Mouse (Mus musculus) heart, adult 9 months (tissue): ENCODE measurements around the gene Sh2d3c.

Experiments
- DNase-seq, 2 experiments: peaks; one replicate each; pipeline ENCODE4 v3.0.0; 2022; ENCODE audit warnings: low spot score in 2 of 2

Gene Sh2d3c

DNA sequence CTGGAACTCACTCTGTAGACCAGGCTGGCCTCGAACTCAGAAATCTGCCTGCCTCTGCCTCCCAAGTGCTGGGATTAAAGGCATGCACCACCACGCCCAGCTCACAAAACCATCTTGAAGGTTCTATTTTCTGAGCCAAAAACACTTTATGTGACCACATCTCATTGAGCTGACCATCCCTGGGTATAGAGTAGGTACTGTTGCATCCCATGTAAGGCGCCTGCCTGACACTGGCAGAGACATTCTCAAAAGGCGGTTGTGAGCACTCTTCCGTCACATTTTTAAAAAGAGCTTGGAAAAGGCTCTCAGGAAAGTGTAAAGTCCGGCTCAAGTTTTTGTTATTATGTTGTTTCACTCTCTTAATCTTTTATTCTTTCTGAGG is 35.8 kb downstream of the Sh2d3c start:
- no peak for DNase-seq

DNA sequence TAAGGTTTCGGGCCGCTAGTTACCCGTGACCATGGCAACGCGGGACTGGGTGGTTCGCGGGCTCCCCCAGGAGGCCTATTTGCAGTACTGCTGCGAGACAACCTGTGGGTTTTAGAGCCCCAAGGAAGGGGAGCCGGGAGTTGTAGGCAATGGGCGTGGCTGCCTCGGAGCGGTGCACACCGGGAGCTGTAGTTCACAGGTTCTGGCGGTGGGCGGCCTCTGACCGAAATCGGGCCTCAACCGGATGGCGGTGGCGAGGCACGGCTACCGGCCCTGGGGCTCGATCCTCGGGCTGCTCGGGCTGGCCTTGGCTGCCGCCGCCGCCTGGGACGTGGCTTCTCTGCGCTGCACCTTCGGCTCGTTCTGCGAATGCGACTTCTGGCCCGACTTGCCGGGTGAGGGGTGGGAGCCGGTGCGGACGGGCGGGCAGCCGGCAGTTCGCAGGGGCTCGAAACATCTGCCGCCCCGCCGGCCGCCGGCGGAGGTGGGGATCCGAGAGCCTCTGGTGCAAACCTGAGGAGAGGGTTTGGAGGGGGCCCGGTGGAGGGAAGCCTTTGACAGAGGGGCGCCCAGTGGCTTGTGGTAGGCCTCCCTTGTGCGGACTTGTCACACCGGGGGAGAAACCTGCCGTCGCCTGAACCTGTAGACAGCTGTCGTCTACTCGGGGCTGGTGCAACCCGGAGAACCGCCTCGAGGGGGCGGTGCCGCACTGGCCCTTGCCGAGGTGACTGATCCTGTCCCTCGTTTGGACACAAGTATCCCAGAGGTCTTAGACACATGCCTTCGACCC is 36.4 kb downstream of the Sh2d3c start, which contains the start of gene Tor2a:
Gene Tor2a, plus strand, starts transcription at position 179 of the 790 bp plus-strand sequence.
- DNase-seq, result peak; percentile 98

DNA sequence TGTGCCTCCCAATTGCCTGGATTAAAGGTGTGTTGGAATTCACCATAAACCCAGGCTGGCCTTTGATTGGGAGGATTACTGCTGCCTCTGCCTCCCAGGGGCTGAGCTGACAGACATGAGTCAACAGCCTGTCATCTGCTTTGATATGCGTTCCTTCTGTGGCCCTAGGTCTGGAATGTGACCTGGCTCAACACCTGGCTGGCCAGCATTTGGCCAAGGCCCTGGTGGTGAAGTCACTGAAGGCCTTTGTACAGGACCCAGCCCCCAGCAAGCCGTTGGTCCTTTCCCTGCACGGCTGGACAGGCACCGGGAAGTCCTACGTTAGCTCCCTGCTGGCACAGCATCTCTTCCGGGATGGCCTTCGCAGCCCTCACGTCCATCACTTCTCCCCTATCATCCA is 37.6 kb downstream of the Sh2d3c start:
- DNase-seq, result no peak

DNA sequence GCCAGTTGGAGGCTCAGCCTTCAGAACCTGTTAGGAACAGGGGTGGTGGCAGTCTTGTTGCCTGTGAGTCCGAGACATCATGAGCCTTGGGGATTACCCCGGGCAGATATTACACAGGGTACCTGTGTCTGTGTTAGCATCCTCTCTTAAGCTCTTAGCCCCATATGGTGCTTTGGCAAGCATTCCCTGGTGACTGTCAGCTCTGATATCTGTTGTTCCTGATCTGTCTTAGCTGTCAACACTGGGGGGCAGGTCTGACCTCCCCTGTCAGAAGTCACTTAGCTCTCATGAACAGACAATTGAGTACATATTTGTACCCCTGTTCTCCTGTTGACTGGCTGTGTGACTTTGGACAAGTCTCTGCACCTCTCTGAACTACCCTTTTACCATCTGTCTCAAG is 38.1 kb downstream of the Sh2d3c start:
- DNase-seq, result no peak

DNA sequence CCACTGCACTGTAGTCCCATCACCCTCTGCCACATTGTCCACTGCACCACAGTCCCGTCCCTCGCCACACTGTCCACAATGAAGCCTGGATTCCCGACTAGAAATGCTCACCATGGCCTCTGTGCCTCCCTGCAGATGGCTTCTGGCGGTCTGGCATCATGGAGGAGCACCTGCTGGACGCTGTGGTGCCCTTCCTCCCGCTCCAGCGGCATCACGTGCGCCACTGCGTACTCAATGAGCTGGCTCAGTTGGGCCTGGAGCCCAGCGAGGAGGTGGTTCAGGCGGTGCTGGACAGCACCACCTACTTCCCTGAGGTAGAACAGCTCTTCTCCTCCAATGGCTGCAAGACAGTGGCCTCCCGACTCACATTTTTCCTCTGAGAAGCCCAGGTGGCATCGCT is 40.5 kb downstream of the Sh2d3c start:
- no peak for DNase-seq

DNA sequence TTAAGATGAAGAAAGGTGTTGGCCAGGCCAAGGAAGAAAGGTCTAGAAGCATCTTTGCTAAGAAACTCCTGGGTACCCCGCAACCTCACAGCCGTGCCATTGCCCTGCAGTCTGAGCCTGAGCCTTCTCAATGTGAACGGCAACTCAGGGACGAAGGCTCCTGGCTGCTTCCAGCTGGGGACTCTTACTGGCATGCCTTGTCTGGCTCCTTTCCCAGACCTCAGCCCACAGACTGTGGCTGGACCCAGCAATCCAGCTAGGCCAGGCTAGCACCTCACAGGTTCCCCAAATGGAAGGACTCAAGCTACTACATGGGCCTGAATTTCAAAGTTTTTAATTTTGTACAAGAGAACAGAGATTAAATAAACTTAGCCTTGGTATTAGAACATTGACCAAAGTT is 41.0 kb downstream of the Sh2d3c start:
- DNase-seq, result no peak

DNA sequence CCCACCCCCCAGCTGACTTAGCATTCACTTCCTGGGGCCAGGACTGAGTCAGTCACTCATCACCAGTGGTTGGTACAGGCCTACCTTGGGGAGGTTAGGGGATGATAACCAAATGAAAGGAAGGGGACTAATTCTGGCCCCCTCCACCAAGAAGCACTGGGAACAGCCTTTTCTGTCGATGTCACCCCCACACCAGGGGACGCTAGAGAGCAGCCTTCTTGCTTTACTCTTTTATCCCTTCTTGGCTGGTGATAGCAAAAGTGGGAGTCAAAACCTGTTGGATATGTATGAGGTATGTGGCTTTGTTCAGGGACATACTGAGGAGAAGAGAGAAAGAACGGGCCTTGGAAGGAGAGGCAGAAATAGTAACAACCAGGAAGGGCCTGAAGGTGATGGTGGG is 42.5 kb downstream of the Sh2d3c start:
- DNase-seq, result no peak

DNA sequence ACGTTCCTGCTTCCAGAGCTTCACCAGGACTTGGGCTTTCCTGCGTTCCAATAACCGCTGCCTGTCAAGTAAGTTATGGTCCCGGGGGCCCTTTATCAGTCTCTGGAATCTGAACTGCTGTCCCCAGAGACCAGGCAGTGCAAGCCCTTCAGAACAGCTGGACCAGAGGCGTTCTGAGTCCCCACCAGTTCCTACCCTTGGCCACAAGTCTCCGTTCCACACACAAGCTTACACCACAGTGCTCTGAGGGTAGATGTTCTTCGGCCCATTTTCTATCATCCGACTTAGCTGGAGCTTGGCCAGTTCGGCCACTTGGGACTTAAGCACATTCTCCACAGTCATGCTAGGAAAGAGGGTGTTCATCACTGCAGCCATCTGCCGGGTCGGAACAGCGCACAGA is 46.4 kb downstream of the Sh2d3c start:
- DNase-seq, result no peak

DNA sequence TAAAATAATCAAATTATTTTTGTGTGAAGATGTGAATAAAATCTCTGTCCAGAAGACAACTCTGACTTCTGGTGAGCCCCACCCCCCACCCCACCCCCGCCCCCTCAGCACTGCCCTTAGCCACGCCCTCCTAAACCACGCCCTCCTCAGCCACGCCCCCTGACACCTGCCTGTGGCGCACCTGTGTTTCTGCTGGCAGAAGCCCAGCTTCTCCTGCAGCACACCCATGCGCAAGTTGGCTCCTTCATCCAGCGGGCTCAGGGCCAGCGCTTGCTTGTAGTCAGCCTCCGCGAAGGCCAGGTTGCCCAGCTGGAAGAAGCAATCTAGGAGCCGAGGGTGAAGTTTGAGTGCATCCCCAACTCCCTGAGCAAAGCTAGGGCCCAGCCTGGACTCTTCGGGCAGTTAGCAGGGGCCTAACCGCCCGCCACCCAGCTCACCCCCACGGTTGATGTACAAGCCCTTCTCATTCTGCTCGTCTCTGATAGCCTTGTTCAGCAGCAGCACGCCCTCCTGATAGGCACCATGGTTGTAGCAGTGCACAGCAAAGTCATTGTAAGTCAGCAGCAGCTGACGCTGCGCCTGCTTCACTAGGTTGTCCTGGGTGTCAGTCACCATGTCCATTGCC is 47.9 kb downstream of the Sh2d3c start:
- DNase-seq, result no peak

DNA sequence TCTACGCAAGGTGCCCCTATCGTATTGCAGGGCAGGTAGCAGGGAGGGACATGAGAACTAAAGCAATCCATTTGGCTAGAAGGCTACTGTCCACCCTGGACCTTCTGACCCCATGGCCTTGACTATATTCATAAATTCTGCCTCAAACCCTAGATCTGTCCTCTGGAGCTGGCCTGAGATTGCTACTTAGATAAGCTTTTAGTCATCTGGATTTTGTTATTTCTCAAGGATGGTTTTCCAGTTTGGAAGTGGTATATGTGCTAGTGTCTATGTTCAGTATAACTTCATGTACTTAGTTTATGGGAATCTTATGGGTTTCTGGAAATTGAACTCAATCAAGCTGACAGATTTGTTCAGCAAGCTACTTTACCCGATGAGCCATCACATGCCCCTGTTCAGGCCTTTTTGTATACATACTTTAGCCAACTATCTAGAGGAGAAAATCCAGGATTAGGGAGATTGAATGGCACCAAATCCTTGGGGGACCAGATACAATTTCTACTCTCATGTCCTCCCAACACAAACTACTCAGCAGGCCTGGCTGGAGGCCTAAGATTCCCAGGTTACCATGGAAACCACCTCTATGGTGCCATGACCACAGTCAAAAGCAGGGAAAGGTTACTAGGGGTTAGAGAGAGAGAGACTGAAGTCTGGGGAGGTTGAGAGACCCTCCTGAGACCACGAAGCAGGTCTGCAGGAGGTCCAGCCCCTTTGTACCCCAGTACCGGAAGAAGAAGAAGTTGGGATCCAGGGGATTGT is 48.7 kb downstream of the Sh2d3c start:
- no peak for DNase-seq

DNA sequence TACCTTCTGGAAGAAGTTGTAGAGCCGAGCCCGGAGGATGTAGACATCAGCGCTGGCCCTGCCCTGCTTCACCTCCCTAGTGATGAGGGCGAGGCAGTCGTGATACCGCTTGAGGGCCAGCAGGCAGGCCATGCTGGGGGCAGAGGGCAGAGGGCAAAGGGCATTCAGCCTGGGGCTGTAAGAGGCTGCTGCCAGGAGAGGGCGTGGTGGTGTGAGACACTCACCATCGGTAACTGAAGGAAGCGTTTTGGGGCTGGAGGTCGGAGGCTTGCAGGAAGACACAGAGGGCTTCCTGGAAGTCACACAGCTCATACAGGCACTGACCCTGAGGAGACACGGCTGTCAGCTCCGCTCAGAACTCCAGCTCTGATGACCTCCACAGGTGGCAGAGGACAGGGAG is 51.0 kb downstream of the Sh2d3c start:
- no peak for DNase-seq

DNA sequence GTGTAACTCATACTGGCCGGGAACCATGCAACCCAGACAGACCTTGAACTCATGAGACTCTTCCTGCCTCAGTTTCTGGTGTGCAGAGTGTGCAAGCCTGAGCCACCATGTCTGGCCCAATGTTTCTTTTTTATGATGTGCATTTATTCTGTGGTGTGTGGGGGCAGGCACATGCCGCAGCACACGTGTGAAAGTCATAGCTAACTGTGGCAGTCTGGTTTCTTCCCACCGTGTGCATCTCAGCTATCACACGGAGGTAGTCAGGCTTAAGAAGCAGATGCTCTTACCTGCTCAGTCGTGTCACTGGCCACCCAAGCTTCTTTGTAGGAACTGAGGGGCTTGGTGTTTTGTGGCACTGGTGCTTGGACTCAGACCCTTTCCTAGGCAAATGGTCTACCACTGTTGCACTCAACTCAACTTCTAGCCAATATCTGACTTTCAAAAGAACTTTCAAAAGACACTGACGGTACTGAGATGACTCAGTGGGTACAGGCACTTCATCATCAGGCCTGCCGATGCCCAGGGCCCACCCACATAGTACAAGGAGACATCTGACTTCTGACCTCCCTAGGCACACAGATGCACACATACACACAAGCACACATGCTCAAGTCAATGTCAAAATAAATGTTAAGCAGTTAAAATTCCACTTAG is 51.9 kb downstream of the Sh2d3c start:
- no peak for DNase-seq

DNA sequence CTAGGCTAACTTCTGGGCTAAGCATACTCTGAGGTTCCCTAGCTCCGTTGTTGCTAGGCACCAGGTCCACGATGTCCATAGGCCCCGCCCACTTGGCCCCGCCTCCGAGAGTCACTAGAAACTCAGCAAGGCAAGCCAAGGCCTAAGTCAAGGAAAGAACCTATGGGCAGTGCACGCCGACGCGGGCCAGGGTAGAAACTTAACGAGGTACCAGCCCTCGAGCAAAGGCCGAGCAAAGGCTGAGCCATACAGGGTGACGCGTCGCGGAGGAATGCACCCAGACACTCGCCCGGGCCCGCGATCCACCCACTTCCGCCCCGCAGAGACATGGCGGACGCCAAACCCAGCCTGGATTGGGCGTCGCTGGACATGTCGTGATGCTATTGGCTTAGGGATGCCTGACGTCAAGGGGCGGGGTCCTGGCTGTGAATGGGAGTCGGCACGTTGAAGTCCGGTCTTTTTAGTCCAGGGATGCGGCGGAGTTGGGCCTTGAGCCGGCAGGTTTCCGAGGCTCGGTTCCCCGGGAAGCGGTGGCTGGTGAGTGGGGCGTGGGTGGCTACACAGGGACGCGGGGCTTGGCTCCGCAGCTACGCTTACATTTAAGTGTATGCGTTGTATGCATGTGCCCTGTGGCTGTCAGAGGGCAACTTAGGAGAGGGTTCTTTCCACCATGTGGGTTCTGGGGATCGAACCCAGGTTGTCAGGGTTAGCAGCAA is 54.7 kb downstream of the Sh2d3c start, which contains the start of the genes Ttc16 and Ptrh1:
Gene Ttc16, minus strand, starts transcription at position 275 of the 716 bp plus-strand sequence.
Gene Ptrh1, plus strand, starts transcription at position 428 of the 716 bp plus-strand sequence.
- DNase-seq, result peak; percentile 97 to 98

DNA sequence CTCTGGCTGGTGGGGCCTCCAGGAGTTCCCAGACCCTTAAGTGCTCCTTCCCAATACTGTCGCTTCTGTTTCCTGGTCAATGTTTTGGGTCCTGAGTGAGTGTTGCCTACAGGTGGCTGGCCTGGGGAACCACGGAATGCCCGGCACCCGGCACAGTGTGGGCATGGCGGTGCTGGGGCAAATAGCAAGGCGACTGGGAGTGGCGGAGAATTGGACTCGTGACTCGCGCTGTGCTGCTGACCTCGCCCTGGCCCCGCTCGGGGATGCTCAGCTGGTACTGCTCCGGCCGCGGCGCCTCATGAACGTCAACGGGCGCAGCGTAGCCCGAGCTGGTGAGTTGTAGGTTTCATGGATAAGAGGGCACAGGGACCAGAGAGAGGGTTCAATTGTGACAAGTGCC is 55.3 kb downstream of the Sh2d3c start:
- no peak for DNase-seq

DNA sequence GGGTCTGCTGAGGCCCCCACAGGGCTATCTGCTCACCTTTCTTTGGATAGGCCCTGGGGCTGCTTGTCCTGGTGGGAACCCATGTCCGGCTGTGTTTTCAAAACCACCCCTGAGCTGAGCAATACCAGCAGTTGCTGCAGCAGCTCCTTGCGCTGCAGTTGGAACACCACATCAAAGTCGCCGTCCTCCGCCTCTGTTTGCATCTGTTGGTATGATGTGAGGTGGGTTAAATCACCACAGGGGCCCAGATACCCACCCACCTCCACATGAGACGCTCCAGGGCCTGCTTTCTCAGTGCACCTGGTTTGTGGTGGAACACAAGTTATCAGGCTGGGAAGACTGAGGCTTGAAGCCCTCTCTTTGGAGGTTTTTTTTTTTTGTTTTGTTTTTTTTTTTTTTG is 57.2 kb downstream of the Sh2d3c start:
- DNase-seq, result no peak

DNA sequence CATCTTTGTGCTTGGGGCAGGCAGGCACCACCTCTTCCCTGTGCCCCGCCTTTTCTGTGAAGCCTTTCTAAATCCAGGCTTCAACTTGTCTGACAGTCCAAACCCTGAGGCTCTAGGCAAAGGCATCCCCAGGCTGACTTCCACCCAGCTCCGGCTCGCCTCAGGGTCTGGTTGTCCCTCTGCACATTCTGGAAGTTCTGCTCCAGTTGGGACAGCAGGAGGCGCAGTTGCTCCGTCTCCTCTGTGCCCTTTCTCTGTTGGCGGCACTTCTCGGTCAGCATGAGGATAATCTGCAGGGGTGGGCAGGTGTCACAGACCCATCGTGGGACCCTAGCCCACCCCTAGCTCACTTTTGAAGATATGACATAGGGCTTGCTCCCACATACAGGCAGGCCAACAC is 58.3 kb downstream of the Sh2d3c start:
- peak; percentile 31 to 62 for DNase-seq

DNA sequence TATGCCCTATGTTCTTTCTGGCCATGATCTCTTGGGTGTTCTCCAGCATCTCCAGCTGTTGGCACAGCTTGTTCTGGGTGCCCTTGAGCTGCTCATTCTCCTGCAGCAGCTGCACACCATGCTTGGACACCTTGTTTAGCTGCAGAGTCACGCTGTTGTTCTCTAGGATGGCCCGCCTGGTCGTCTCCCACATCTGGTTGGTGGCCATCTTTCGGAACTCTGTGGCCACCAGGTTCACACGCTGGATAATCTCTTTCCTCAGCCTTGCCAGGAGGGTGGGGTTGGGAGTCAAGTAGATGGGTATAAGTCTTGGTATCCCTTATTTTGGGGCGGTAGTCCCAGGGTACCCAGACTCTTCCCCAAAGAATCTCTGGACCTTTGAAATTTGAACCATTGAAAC is 58.9 kb downstream of the Sh2d3c start:
- DNase-seq, result no peak

DNA sequence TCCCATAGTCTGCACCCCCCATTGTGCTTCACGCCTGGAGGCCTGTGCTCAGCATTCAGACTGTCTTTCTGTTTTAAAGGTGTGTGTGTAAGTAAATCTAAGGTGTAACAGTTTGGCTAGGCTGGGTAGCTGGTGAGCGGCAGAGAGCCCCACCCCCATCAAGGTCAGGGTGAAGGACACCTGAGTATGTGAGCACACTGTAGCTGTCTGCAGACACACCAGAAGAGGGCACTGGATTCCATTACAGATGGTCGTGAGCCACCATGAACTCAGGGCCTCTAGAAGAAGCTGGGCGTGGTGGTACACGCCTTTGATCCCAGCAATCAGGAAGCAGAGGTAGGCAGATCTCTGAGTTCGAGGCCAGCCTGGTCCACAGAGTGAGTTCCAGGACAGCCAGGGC is 60.9 kb downstream of the Sh2d3c start:
- DNase-seq, result no peak

DNA sequence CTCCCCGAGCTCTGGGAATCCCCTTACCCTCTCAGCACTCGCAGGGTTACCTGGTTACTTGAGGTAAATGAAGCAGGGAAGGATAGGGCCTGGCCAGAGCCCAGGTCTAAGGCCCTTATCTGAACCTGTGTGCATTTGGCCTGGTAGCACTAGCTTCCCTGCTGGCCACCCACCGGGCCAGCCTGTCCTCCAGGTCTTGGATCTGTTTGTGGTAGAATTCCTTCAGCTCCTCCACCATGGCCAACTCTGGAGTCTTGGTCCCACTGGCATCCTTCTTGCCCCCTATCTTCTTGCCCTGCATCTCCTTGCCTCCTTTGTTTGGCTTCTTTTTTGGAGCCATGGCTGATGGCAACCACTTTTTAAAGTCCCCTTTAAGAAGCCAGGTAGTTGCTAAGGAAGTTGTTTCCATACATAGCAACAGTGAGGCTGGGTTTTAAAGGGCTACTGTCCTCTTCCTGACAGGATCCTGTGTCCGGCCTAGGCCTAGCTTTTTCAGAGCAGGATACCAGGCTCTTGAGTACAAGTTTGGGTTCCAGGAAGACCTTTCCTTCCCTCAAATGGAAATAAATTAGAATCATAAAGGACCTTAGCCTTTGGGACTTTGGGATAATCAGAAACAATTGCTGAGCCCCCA is 63.3 kb downstream of the Sh2d3c start, which contains the start of gene Cfap157:
Gene Cfap157, minus strand, starts transcription at position 381 of the 634 bp plus-strand sequence.
- DNase-seq, result peak; percentile 58 to 70

DNA sequence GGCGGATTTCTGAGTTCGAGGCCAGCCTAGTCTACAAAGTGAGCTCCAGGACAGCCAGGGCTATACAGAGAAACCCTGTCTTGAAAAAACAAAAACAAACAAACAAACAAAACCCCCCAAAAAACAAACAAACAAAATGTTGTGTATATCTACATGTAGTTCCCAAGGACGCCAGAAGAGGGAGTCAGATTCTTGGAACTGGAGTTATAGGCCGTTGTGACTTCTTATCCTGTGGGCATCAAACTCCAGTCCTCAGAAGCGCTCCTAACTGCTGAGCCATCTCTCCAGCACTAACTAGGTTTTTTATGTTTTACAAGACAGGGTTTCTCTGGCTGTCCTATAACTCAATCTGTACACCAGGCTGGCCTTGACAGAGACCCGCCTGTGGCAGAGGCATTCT is 66.3 kb downstream of the Sh2d3c start:
- no peak for DNase-seq

DNA sequence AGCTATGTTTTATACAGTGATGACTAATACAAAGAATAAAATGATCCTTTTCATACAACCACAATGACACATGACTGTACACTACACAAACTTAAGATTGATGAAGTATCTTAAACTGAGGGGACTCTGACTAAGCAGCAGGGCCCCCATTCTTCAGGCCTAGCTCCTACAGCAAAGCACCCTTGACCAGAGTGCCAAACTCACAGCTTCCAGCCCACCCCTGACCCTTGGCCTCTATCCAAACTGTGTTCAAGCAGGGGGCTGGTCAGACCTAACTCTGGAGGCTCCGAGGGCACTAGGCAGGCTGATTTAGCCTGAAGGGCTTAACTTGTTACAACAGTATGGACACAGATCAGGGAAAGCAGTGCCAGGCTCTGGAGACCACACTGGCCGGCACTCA is 67.7 kb downstream of the Sh2d3c start:
- DNase-seq, result no peak
